Mouse (Mus musculus) spleen, postnatal 10 days (tissue): ENCODE measurements around the gene Tmcc3.

ENCODE experiments used
- DNase-seq, 2 experiments: peaks; one replicate each; pipeline ENCODE4 v3.0.0; 2021 to 2022; ENCODE audit warnings: low spot score in 2 of 2

The Tmcc3 gene

GRCm38 (mm10) chr10:94638599-94638998, 326.9 kb downstream of the Tmcc3 start:
- no peak for DNase-seq

GRCm38 (mm10) chr10:94639281-94639680, 327.5 kb downstream of the Tmcc3 start:
- DNase-seq, result peak in 1 of 2 experiments; percentile 27

- DNase-seq, result no peak
These were observed 328.3 kb downstream of the Tmcc3 start for GRCm38 (mm10) chr10:94640067-94640466.
